Mouse (Mus musculus): ENCODE measurements at regions not wholly inside any gene's neighbourhood (a gene's known extent, or its start where the extent isn't known, plus 50 kb on each side); places are given as distances from the start of the nearest gene placed in this dataset.

GRCm38 (mm10) chr10:23686969-23687368 lies 100.1 kb downstream of the Rps12 start:
- TF ChIP-seq POLR2A (IDR thresholded peaks at IDR 0.05; ENCODE audit: control insufficient read depth, low read depth, low read length) (no peak), CTCF (IDR thresholded peaks at IDR 0.05; ENCODE audit: control insufficient read depth, insufficient read depth, insufficient replicate concordance, low read depth, low read length) (no peak)

Data from testis, adult 2 months (tissue).